Mouse (Mus musculus) CH12.LX (cell line): ENCODE measurements around the gene Dnajb5. TPM values are rescaled to one million over a fixed set of nuclear protein-coding genes. Genes with fewer than 3 reads are reported as not detected.

Experiments
- DNase-seq: peaks from one replicate; pipeline ENCODE4 v3.0.0-alpha.2; 2013; ENCODE audit errors: extremely low read depth
- H3K27ac ChIP-seq: 2 replicates; pipeline ENCODE4 v1.5.1; 2012; ENCODE audit warnings: low read depth, mild to moderate bottlenecking, control low read depth, moderate library complexity; ENCODE audit not compliant: insufficient read depth
- H3K27me3 ChIP-seq: replicated peaks from 2 replicates; pipeline ENCODE3; 2012; ENCODE audit warnings: inconsistent platforms
- H3K36me3 ChIP-seq, 2 experiments: replicated peaks in 1 of 2; 2 replicates each; pipeline versions ENCODE3 to v1.6.1; 2012; ENCODE audit warnings: inconsistent platforms in 1 of 2, low read length in 1 of 2, mild to moderate bottlenecking in 1 of 2, mixed read lengths in 1 of 2, moderate library complexity in 1 of 2; ENCODE audit not compliant: control insufficient read depth in 1 of 2, insufficient read depth in 1 of 2
- H3K4me1 ChIP-seq, 2 experiments: 2 replicates each; pipeline ENCODE4 v1.6.1; 2012; ENCODE audit warnings: inconsistent platforms in 1 of 2, moderate library complexity in 1 of 2; ENCODE audit not compliant: insufficient read depth in 2 of 2, control insufficient read depth in 1 of 2
- H3K4me2 ChIP-seq: 2 replicates; pipeline ENCODE4 v1.6.1; 2012; ENCODE audit warnings: low read depth, mild to moderate bottlenecking, control low read depth; ENCODE audit not compliant: poor library complexity, insufficient read depth, severe bottlenecking
- H3K4me3 ChIP-seq, 3 experiments: fragments of 150-350 bp in 1 of 3; sonication (generic) in 1 of 3; replicated peaks in 1 of 3; 2 replicates each; pipeline versions ENCODE3 to v1.5.1; 2011 to 2012; ENCODE audit warnings: low read depth in 2 of 3, low read length in 2 of 3, mild to moderate bottlenecking in 2 of 3, moderate library complexity in 2 of 3, control low read depth in 1 of 3, improper control_type of control experiment in 1 of 3, inconsistent platforms in 1 of 3, mixed read lengths in 1 of 3; ENCODE audit not compliant: poor library complexity in 1 of 3
- H3K79me2 ChIP-seq: replicated peaks from 2 replicates; pipeline ENCODE4 v1.6.1; 2012; ENCODE audit warnings: mild to moderate bottlenecking, moderate library complexity; ENCODE audit not compliant: control insufficient read depth, poor library complexity, insufficient read depth, severe bottlenecking; ENCODE audit errors: extremely low read depth
- H3K9ac ChIP-seq: 2 replicates; pipeline ENCODE4 v1.6.1; 2012; ENCODE audit warnings: low read depth, mild to moderate bottlenecking, control low read depth, moderate library complexity; ENCODE audit not compliant: insufficient read depth
- H3K9me3 ChIP-seq: replicated peaks from 2 replicates; pipeline ENCODE3; 2012; ENCODE audit warnings: low read length, inconsistent platforms, mixed read lengths
- CHD2 ChIP-seq: IDR thresholded peaks from 2 replicates; pipeline ENCODE4 v1.6.1; 2011; ENCODE audit warnings: low read length, improper control_type of control experiment
- CTCF ChIP-seq, 2 experiments: IDR thresholded peaks in 1 of 2; conservative IDR thresholded peaks in 1 of 2; 2 replicates each; pipeline ENCODE4 v1.5.1; 2011 to 2012; ENCODE audit warnings: low read depth in 2 of 2, low read length in 2 of 2, improper control_type of control experiment in 1 of 2, inconsistent platforms in 1 of 2, mild to moderate bottlenecking in 1 of 2, moderate library complexity in 1 of 2
- E2F4 ChIP-seq: IDR thresholded peaks from 2 replicates; pipeline ENCODE4 v1.6.1; 2011; ENCODE audit warnings: low read depth, low read length, improper control_type of control experiment; ENCODE audit not compliant: insufficient replicate concordance
- ELF1 ChIP-seq: IDR thresholded peaks from 2 replicates; pipeline ENCODE4 v1.6.1; 2014; ENCODE audit warnings: low read depth, mild to moderate bottlenecking, inconsistent platforms, low read length, improper control_type of control experiment
- EP300 ChIP-seq: IDR thresholded peaks from 2 replicates; pipeline ENCODE4 v1.6.1; 2011; ENCODE audit warnings: low read length, improper control_type of control experiment
- ETS1 ChIP-seq: conservative IDR thresholded peaks from 2 replicates; pipeline ENCODE4 v1.6.1; 2012; ENCODE audit warnings: low read depth, mild to moderate bottlenecking, inconsistent platforms, low read length, improper control_type of control experiment, moderate library complexity
- GABPA ChIP-seq: IDR thresholded peaks from 2 replicates; pipeline ENCODE4 v1.6.1; 2012; ENCODE audit warnings: low read depth, low read length, improper control_type of control experiment, inconsistent platforms; ENCODE audit not compliant: insufficient replicate concordance
- HCFC1 ChIP-seq: IDR thresholded peaks from 2 replicates; pipeline ENCODE4 v1.6.1; 2012; ENCODE audit warnings: low read depth, mild to moderate bottlenecking, inconsistent platforms, low read length, improper control_type of control experiment
- IRF4 ChIP-seq: IDR thresholded peaks from 2 replicates; pipeline ENCODE4 v1.6.1; 2014; ENCODE audit warnings: low read depth, mild to moderate bottlenecking, inconsistent platforms, low read length, improper control_type of control experiment
- JUN ChIP-seq: IDR thresholded peaks from 2 replicates; pipeline ENCODE4 v1.6.1; 2011; ENCODE audit warnings: low read depth, mild to moderate bottlenecking, low read length, improper control_type of control experiment, moderate library complexity; ENCODE audit not compliant: insufficient read depth
- MAFK ChIP-seq: IDR thresholded peaks from 2 replicates; pipeline ENCODE4 v1.6.1; 2011; ENCODE audit warnings: low read length, improper control_type of control experiment; ENCODE audit not compliant: insufficient replicate concordance
- MAZ ChIP-seq: IDR thresholded peaks from 2 replicates; pipeline ENCODE4 v1.6.1; 2012; ENCODE audit warnings: low read depth, mild to moderate bottlenecking, inconsistent platforms, low read length, improper control_type of control experiment, moderate library complexity
- MYC ChIP-seq: IDR thresholded peaks from 2 replicates; pipeline ENCODE4 v1.6.1; 2011; ENCODE audit warnings: low read depth, mild to moderate bottlenecking, improper control_type of control experiment, low read length
- NELFE ChIP-seq: IDR thresholded peaks from 2 replicates; pipeline ENCODE4 v1.6.1; 2011; ENCODE audit warnings: low read depth, low read length, improper control_type of control experiment
- PAX5 ChIP-seq: IDR thresholded peaks from 2 replicates; pipeline ENCODE4 v1.6.1; 2012; ENCODE audit warnings: low read length, inconsistent platforms, mixed read lengths
- POLR2A ChIP-seq: IDR thresholded peaks from 2 replicates; pipeline ENCODE4 v1.6.1; 2011; ENCODE audit warnings: low read depth, mild to moderate bottlenecking, improper control_type of control experiment, low read length
- RAD21 ChIP-seq: IDR thresholded peaks from 2 replicates; pipeline ENCODE4 v1.6.1; 2011; ENCODE audit warnings: low read depth, mild to moderate bottlenecking, low read length, improper control_type of control experiment, moderate library complexity
- RCOR1 ChIP-seq: conservative IDR thresholded peaks from 2 replicates; pipeline ENCODE4 v1.6.1; 2012; ENCODE audit warnings: low read depth, mild to moderate bottlenecking, inconsistent platforms, low read length, improper control_type of control experiment
- SMC3 ChIP-seq: IDR thresholded peaks from 2 replicates; pipeline ENCODE4 v1.6.1; 2011; ENCODE audit warnings: low read depth, low read length, improper control_type of control experiment
- TBP ChIP-seq: conservative IDR thresholded peaks from 2 replicates; pipeline ENCODE4 v1.6.1; 2011; ENCODE audit warnings: low read depth, low read length, improper control_type of control experiment
- UBTF ChIP-seq: IDR thresholded peaks from 2 replicates; pipeline ENCODE4 v1.6.1; 2012; ENCODE audit warnings: low read depth, mild to moderate bottlenecking, inconsistent platforms, low read length, improper control_type of control experiment, moderate library complexity
- USF2 ChIP-seq: conservative IDR thresholded peaks from 2 replicates; pipeline ENCODE4 v1.6.1; 2011; ENCODE audit warnings: low read depth, low read length, improper control_type of control experiment
- ZC3H11A ChIP-seq: IDR thresholded peaks from 2 replicates; pipeline ENCODE4 v1.6.1; 2012; ENCODE audit warnings: low read depth, mild to moderate bottlenecking, inconsistent platforms, low read length, improper control_type of control experiment
- dilution Hi-C: fragments of 300-500 bp; cut with MboI; formaldehyde crosslinking; loops from 2 replicates; pipeline ENCODE4 v1.14.3; 2020; ENCODE audit warnings: low sequenced_read_pairs; ENCODE audit not compliant: extremely low pct_unique_long_range_greater_than_20kb, extremely low pct_ligation_motif_present
- in situ Hi-C: fragments of 300-500 bp; cut with MboI; formaldehyde crosslinking; loops from 3 replicates; pipeline ENCODE4 v1.14.3; 2019; ENCODE audit warnings: low sequenced_read_pairs, low pct_ligation_motif_present, low pct_unique_long_range_greater_than_20kb, mixed read lengths
- polyA plus RNA-seq: library from polyadenylated mRNA; unstranded; fragments of >175 nt; gene quantifications from 2 replicates; pipeline ENCODE4 v1.2.1, GENCODE M21; 2012; ENCODE audit warnings: low read depth; ENCODE audit not compliant: insufficient read length
- total RNA-seq, 2 experiments: library from RNA; depleted of rRNA; stranded (reverse); fragments of 300-350 nt in 1 of 2; fragments of >200 nt in 1 of 2; gene quantifications; 2 replicates each; pipeline ENCODE4 v1.2.3; 2012 to 2014

Dnajb5 gene
- total and polyA plus RNA-seq, 3 experiments: 1.9 to 3.9 (median 2.7) TPM

DNA sequence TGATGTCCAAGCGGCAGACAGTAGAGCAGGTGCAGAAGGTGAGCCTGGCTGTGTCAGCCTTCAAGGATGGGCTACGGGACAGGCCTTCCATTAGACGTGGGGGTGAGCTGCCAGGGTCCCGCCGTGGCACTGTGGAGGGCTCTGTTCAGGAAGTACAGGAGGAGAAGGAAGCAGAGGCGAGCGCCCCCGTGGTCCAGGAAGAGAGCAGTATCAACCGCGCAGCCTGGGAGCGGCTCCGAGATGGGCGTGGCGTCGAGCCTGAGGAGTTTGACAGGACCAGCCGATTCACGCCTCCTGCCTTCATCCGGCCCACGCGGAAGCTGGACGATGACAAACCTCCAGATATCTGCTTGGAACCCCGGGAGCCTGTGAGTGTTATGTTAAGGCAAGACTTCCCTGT, 16.0 kb upstream of the Dnajb5 start:
- no peak overlapping the region for H3K4me2 ChIP-seq
- H3K27me3 ChIP-seq: peaks cover 78% of the 10 kb centered on the region
- dilution Hi-C loops: no loop called here
- H3K79me2 ChIP-seq: no peaks in the 10 kb centered on the region
- H3K36me3 ChIP-seq: no peaks in the 10 kb centered on the region
- in situ Hi-C loops: no loop called here
- DNase-seq: no peak
- no peak overlapping the region for H3K27ac ChIP-seq
- H3K9me3 ChIP-seq: no peaks in the 10 kb centered on the region
- H3K4me3 ChIP-seq: no peak overlapping the region
- no peaks in the 10 kb centered on the region for H3K4me1 ChIP-seq
- no peak for TF ChIP-seq ZC3H11A
- TF ChIP-seq USF2: no peak
- no peak for TF ChIP-seq HCFC1
- TF ChIP-seq GABPA: no peak
- TF ChIP-seq E2F4: no peak
- TF ChIP-seq MYC: no peak
- TF ChIP-seq SMC3: no peak
- TF ChIP-seq MAFK: no peak
- TF ChIP-seq PAX5: no peak
- no peak for TF ChIP-seq MAZ
- no peak for TF ChIP-seq UBTF
- no peak for TF ChIP-seq ETS1
- no peak for TF ChIP-seq RCOR1
- no peak for TF ChIP-seq TBP
- no peak for TF ChIP-seq CTCF (conservative IDR thresholded peaks at IDR 0.05 in 1 of 2, IDR thresholded peaks at IDR 0.05 in 1 of 2; ENCODE audit: low read depth in 2 of 2, low read length in 2 of 2)
- TF ChIP-seq CHD2: no peak
- no peak for TF ChIP-seq ELF1
- H3K9ac ChIP-seq: no peak overlapping the region

- Histone ChIP-seq H3K36me3 (no peaks in the 10 kb centered on the region), H3K27ac (no peak overlapping the region), H3K27me3 (peaks cover 96% of the 10 kb centered on the region), H3K4me3 (no peak overlapping the region), H3K9me3 (no peaks in the 10 kb centered on the region), H3K9ac (no peak overlapping the region), H3K4me2 (peak overlapping the region; percentile 42; the same call in 1 of the 2 replicates), H3K4me1 (peaks cover 5 to 10% of the 10 kb centered on the region in 2 experiments), H3K79me2 (no peaks in the 10 kb centered on the region)
- DNase-seq: peak; percentile 33
- in situ Hi-C loops: no loop called here
- TF ChIP-seq NELFE (no peak), POLR2A (no peak), RAD21 (no peak), IRF4 (peak; percentile 64), HCFC1 (no peak), JUN (peak; percentile 35; the same call in 1 of the 2 replicates), EP300 (peak; percentile 47)
- dilution Hi-C loops: no loop called here
Observed at GRCm38 (mm10) chr4:42941396-42941795, 8.2 kb upstream of the Dnajb5 start.
